Mouse (Mus musculus) hindbrain, embryonic 16.5 days (tissue): ENCODE results near the gene Zfand3. TPM values are rescaled to one million over a fixed set of nuclear protein-coding genes. Genes with fewer than 3 reads are reported as not detected.

Experiments
- ATAC-seq: fragments of 200-750 bp; cut with Nextera tagmentation; 2 replicates; pipeline ENCODE4 v1.8.0; 2017; ENCODE audit warnings: moderate TSS enrichment, moderate library complexity
- H3K27ac ChIP-seq: fragments of 300-500 bp; sonication (generic); 2 replicates; pipeline ENCODE4 v1.5.1; 2014; ENCODE audit warnings: low read depth, mild to moderate bottlenecking, control low read depth, low read length, moderate library complexity
- H3K27me3 ChIP-seq: fragments of 300-500 bp; sonication (generic); replicated peaks from 2 replicates; pipeline ENCODE4 v1.6.1; 2014; ENCODE audit warnings: low read length; ENCODE audit not compliant: control insufficient read depth, insufficient read depth
- H3K36me3 ChIP-seq: fragments of 300-500 bp; sonication (generic); 2 replicates; pipeline ENCODE4 v1.6.1; 2014; ENCODE audit warnings: mild to moderate bottlenecking, low read length, moderate library complexity, mixed read lengths; ENCODE audit not compliant: control insufficient read depth, insufficient read depth
- H3K4me1 ChIP-seq: fragments of 300-500 bp; sonication (generic); 2 replicates; pipeline ENCODE4 v1.6.1; 2014; ENCODE audit warnings: low read depth, low read length; ENCODE audit not compliant: control insufficient read depth, insufficient read depth
- H3K4me2 ChIP-seq: fragments of 300-500 bp; sonication (generic); 2 replicates; pipeline ENCODE4 v1.6.1; 2014; ENCODE audit warnings: mild to moderate bottlenecking, low read length, control low read depth, moderate library complexity
- H3K4me3 ChIP-seq: fragments of 300-500 bp; sonication (generic); 2 replicates; pipeline ENCODE4 v1.5.1; 2014; ENCODE audit warnings: mild to moderate bottlenecking, low read length, control low read depth, moderate library complexity
- H3K9ac ChIP-seq: fragments of 300-500 bp; sonication (generic); 2 replicates; pipeline ENCODE4 v1.6.1; 2014; ENCODE audit warnings: low read depth, mild to moderate bottlenecking, control low read depth, low read length, moderate library complexity
- H3K9me3 ChIP-seq: fragments of 300-500 bp; sonication (generic); 2 replicates; pipeline ENCODE4 v1.6.1; 2014; ENCODE audit warnings: mild to moderate bottlenecking, low read length, moderate library complexity; ENCODE audit not compliant: control insufficient read depth
- WGBS: fragments of 180-500 bp; shearing (Covaris S2); extraction: QIAGEN DNeasy Blood & Tissue Kit; methylation state at CpG from one replicate; pipeline ENCODE4 v1.1.7; 2014; 5-methylcytosine and 5-hydroxymethylcytosine counted together
- polyA plus RNA-seq: library from polyadenylated mRNA; unstranded; fragments of >200 nt; fragmentation: Nextera tagmentation; extraction: Ambion mirVana; gene quantifications from 2 replicates; pipeline ENCODE4 v1.2.1, GENCODE M21; 2015

The Zfand3 gene
- polyA plus RNA-seq, 1 experiment from 2014 or later, result 53.3 TPM

DNA sequence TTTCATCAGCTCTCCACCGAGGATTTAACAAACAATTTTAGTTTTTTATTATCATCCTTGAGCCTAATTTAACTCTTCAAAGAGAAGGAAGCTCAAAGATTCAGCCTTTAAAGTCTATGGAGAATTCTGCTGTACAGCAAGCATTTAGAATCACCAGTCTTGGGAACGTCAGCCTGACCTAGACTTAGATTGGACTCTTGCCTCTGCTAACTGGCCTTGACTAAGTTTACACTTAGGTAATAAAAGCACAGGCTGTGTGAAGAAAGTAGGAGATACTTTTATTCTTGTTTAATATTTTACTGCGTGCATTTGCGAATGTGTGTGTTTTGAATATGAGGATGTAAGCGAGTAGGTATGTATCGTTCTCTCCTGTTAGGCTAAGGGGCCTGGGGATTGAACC is 131.4 kb downstream of the Zfand3 start:
- Histone ChIP-seq H3K36me3 (no peaks in the 10 kb centered on the region), H3K27ac (no peak overlapping the region), H3K9me3 (no peaks in the 10 kb centered on the region), H3K27me3 (no peaks in the 10 kb centered on the region), H3K4me3 (no peak overlapping the region), H3K4me2 (no peak overlapping the region), H3K9ac (no peak overlapping the region; the same call in 1 of the 2 replicates), H3K4me1 (no peaks in the 10 kb centered on the region)
- WGBS, result 90% methylated on average over 6 of the region's 6 CpGs
- no peak for ATAC-seq

DNA sequence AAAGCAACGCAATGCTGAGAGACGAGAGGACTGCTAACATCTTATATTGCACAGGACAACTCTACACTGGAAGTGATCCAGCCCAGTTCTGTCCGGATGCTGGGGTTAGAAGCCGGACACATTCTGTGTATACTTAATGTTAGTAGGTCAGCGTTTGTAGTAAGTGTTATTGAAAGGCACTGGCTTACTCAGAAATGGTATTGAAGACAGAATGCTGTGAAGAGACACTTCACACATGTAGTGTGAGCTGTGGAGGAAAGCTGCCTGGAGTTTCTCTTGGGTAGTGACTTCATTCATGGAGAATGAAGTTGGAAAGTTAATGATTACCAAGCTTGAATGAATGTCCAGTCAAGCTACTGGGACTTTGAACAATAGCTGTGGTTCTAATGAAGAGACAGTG is 132.2 kb downstream of the Zfand3 start:
- H3K9me3 ChIP-seq, result no peaks in the 10 kb centered on the region

DNA sequence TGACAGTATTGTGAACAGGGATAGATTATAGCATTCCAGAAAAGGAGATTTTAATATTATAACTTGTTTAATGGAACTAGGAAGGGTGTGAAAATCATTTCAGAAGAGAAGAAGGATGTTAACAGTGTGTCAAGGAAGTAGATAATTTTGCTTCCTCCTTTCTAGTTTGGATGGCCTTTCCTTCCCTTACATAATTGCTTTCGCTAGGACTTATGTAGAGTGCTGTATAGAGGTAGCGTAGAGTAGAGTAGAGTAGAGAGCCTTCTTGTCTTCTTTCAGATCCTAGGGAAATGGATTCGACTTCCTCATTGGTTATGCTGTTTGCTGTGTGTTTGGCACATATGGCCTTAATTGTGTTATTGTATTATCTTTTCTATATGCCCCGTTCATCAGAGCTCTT is 132.6 kb downstream of the Zfand3 start:
- Histone ChIP-seq H3K27ac (no peak overlapping the region), H3K36me3 (no peaks in the 10 kb centered on the region)
- WGBS, result 86% methylated on average over 4 of the region's 4 CpGs

More for the DNA sequence above, 132.2 kb downstream of the Zfand3 start:
- Histone ChIP-seq H3K9ac (no peak overlapping the region), H3K27ac (no peak overlapping the region), H3K4me2 (no peak overlapping the region), H3K4me1 (no peaks in the 10 kb centered on the region), H3K27me3 (no peaks in the 10 kb centered on the region), H3K4me3 (no peak overlapping the region), H3K36me3 (no peaks in the 10 kb centered on the region)
- 78% methylated on average over 5 of the region's 5 CpGs for WGBS
- no peak for ATAC-seq

DNA sequence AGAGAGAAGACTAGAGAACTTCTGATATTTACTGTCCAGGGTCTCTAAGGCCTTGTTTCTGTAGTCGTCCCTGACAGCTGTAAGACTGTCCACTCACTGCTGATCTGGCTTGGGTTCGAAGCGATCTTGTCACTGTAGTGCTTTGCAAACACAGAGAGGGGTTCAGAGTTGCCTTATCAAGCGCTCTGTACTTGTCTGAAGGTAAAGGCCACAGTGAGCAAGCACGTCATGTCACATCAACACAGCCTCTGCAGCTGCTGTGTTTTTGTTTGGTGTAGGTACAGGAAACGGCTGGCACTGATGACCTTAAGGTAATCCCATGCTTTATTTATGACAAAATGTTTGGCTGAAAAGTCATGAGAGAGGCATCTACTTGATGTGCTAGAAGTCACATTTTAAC is 139.6 kb downstream of the Zfand3 start:
- no peak overlapping the region for H3K4me3 ChIP-seq
- H3K36me3 ChIP-seq, result no peaks in the 10 kb centered on the region
- H3K9ac ChIP-seq, result no peak overlapping the region
- no peak overlapping the region for H3K4me2 ChIP-seq
- H3K9me3 ChIP-seq, result no peaks in the 10 kb centered on the region
- peaks cover 13% of the 10 kb centered on the region for H3K4me1 ChIP-seq
- ATAC-seq, result no peak
- 84% methylated on average over 6 of the region's 6 CpGs for WGBS
- H3K27me3 ChIP-seq, result no peaks in the 10 kb centered on the region
- H3K27ac ChIP-seq, result no peak overlapping the region

More for the DNA sequence above, 132.6 kb downstream of the Zfand3 start:
- no peak for ATAC-seq
- Histone ChIP-seq H3K27me3 (no peaks in the 10 kb centered on the region), H3K9ac (no peak overlapping the region), H3K9me3 (no peaks in the 10 kb centered on the region), H3K4me3 (no peak overlapping the region), H3K4me2 (no peak overlapping the region), H3K4me1 (no peaks in the 10 kb centered on the region)

DNA sequence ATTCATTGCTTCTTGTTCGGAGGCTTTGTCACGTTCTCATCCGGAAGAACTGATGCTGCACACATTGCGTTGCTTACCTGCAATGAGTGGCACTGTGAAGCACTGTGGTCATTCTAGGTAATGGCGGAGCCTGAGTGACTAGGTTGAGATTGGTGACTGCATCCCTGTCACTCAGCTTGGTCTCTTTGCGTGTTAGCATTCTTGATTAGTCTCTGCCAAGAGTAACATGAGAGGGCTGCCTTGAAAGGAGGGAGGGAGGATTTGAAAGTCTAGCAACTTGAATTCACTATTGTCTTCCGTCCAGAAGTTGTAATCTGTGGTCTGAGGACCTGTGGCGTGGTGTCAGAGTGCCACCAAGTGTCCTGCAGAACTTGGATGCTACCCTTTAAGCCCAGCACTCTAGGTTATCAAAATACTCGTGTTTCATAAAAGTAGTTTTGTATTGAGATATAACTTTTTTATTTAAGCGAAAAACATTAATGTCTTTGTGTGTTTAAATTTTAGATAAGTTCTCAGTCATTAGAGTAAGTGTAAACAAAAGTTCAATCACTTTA is 141.1 kb downstream of the Zfand3 start:
- no peak for ATAC-seq
- H3K9me3 ChIP-seq, result no peaks in the 10 kb centered on the region
- peaks cover 18% of the 10 kb centered on the region for H3K4me1 ChIP-seq
- no peaks in the 10 kb centered on the region for H3K36me3 ChIP-seq
- H3K27me3 ChIP-seq, result no peaks in the 10 kb centered on the region
- no peak overlapping the region for H3K4me2 ChIP-seq
- 72% methylated on average over 10 of the region's 10 CpGs for WGBS
- no peak overlapping the region for H3K9ac ChIP-seq
- no peak overlapping the region for H3K4me3 ChIP-seq
- no peak overlapping the region for H3K27ac ChIP-seq

DNA sequence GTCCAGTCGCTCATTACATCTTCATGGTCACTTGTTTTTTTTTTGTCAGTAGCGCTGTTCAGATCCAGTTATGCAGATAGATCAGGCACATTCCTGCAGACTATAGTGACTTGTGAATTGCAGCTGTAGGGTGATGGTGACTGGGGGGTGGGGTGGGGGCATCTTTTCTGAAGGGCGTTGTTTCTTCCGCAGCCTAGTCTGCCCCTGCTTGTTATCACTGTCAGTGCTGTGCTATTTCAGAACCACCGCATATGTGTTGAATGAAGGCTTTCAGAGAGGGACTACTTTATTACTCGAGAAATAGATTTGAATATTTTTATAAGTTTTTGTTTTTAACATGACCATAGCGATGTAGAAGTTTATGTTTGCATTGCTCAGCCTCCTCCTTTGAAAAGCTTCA is 142.0 kb downstream of the Zfand3 start:
- 82% methylated on average over 7 of the region's 7 CpGs for WGBS
- H3K4me2 ChIP-seq, result no peak overlapping the region
- no peak for ATAC-seq
- H3K27me3 ChIP-seq, result no peaks in the 10 kb centered on the region
- H3K4me3 ChIP-seq, result no peak overlapping the region
- no peaks in the 10 kb centered on the region for H3K9me3 ChIP-seq
- no peaks in the 10 kb centered on the region for H3K36me3 ChIP-seq
- no peak overlapping the region for H3K27ac ChIP-seq
- H3K9ac ChIP-seq, result no peak overlapping the region
- H3K4me1 ChIP-seq, result peaks cover 18% of the 10 kb centered on the region

DNA sequence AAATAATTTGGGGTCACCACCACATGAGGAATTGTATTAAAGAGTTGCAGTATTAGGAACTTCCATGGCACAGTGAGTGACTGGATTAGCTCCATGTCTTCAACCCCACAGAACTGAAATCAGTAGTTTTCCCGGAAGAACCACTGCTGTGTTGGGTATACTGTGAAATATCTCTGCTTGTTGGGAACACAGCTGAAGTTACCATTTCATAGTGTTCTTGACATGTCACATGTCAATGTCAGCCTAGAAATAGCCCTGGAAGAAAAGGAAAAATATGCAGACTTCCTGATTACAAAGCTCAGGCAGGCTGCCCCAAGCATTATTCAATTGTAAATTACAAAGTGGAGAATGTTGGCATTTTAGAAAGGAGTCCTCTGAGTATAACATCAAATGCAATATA is 143.4 kb downstream of the Zfand3 start:
- 61% methylated on average over 1 of the region's 1 CpGs for WGBS
- Histone ChIP-seq H3K4me3 (no peak overlapping the region), H3K36me3 (no peaks in the 10 kb centered on the region), H3K4me2 (no peak overlapping the region), H3K27ac (no peak overlapping the region), H3K27me3 (no peaks in the 10 kb centered on the region), H3K9ac (no peak overlapping the region), H3K4me1 (peaks cover 18% of the 10 kb centered on the region), H3K9me3 (no peaks in the 10 kb centered on the region)
- no peak for ATAC-seq

DNA sequence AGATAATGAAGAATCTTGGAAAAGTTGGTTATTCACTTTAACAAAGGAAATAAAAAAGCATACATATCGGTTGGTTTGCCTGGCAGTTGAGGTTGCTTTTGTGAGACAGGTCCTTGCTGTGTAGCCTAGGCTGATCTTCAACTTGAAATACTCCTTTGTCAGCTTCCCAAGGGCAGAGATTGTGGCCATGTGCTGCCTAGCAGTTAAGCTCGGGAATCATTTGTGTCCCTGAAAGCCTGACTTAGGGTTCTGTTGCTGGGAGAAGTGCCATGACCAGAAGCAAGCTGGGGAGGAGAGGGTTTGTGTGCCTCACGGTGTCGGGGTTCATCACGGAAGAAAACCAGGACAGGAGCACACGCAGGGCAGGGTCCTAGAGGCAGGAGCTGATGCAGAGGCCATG is 143.8 kb downstream of the Zfand3 start:
- WGBS, result 63% methylated on average over 6 of the region's 6 CpGs
- H3K4me1 ChIP-seq, result peaks cover 18% of the 10 kb centered on the region
- H3K36me3 ChIP-seq, result no peaks in the 10 kb centered on the region
- ATAC-seq, result no peak
- no peak overlapping the region for H3K9ac ChIP-seq
- no peak overlapping the region for H3K27ac ChIP-seq
- no peak overlapping the region for H3K4me2 ChIP-seq
- no peaks in the 10 kb centered on the region for H3K27me3 ChIP-seq
- H3K9me3 ChIP-seq, result no peaks in the 10 kb centered on the region
- H3K4me3 ChIP-seq, result no peak overlapping the region

DNA sequence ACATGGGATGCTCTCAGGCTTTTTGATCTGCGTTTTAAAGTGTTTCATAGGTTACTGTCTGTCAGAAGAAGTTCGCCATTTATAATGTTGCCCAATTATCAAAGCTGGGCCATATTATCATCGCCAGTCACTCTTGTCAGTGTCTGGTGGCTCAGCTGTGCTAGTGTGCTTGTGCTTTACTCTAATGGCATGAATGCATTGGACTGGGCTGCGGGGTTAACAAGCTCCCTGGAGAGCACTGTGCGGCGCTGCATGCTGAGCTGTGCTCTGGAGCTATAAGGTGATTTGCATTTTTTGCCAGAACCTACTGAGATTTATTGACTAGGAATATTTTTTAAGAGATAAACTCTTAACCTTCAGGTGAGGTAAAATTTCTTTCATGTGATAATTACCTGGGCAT is 145.4 kb downstream of the Zfand3 start:
- no peak for ATAC-seq
- Histone ChIP-seq H3K4me3 (no peak overlapping the region), H3K36me3 (no peaks in the 10 kb centered on the region), H3K9me3 (no peaks in the 10 kb centered on the region), H3K4me1 (peaks cover 23% of the 10 kb centered on the region), H3K9ac (no peak overlapping the region), H3K27ac (no peak overlapping the region), H3K4me2 (no peak overlapping the region), H3K27me3 (no peaks in the 10 kb centered on the region)
- WGBS, result 45% methylated on average over 6 of the region's 6 CpGs

DNA sequence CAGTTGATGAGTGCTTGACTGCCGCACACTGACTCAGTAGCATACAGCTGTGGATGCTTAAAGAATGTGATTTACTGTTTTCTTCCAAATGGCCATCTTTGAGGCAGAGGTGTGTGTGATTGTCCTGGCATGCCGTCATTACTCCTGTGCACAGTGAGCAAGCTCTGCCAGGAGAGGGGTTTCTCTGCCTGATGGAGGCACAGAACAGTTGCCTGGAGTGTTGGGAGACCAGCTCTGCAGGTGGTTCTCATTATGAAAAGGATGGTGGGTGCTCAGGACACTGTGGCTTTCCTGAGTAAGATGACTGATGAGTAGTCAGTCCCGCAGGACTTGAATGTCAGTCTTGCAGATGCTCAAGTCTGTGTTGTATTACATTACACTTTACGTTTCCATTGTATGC is 149.6 kb downstream of the Zfand3 start:
- H3K27ac ChIP-seq, result no peak overlapping the region
- ATAC-seq, result no peak
- peaks cover 23% of the 10 kb centered on the region for H3K4me1 ChIP-seq
- no peak overlapping the region for H3K9ac ChIP-seq
- H3K36me3 ChIP-seq, result no peaks in the 10 kb centered on the region
- no peak overlapping the region for H3K4me2 ChIP-seq
- WGBS, result 56% methylated on average over 4 of the region's 4 CpGs
- H3K27me3 ChIP-seq, result no peaks in the 10 kb centered on the region
- H3K4me3 ChIP-seq, result no peak overlapping the region
- H3K9me3 ChIP-seq, result no peaks in the 10 kb centered on the region
